Mouse (Mus musculus): ENCODE results near the gene Hykk. TPM values are rescaled to one million over a fixed set of nuclear protein-coding genes. Genes with fewer than 3 reads are reported as not detected.
A peak's percentile ranks its signal among the peaks of the same experiment; 100 is the strongest.
"Not testable (repeated sequence)": the region's sequence is repeated elsewhere in the genome, so short reads cannot be mapped to it uniquely, and the experiment has no call there.

Hykk gene
- total and polyA plus RNA-seq, 3 experiments, result 0.55 to 1.1 (median 0.99) TPM

- no peaks in the 10 kb centered on the region for H3K4me1 ChIP-seq (ENCODE audit: control insufficient read depth, insufficient read depth, low read length)
- no peaks in the 10 kb centered on the region for H3K36me3 ChIP-seq (ENCODE audit: control insufficient read depth, insufficient read depth, low read length)
- no peak overlapping the region for H3K4me3 ChIP-seq
- H3K27ac ChIP-seq, result no peak overlapping the region
- DNase-seq, result no peak
- intact Hi-C loops (cut with DNase I), result no loop called here
- 78% methylated on average over 2 of the region's 2 CpGs for whole genome bisulfite sequencing
- H3K9ac ChIP-seq (ENCODE audit: low read depth, low read length), result no peak overlapping the region
- no peaks in the 10 kb centered on the region for H3K79me2 ChIP-seq (replicated peaks; ENCODE audit: control insufficient read depth, insufficient read depth, low read length)
- TF ChIP-seq EP300 (IDR thresholded peaks at IDR 0.05; ENCODE audit: insufficient read depth, low read depth, low read length) (no peak), POLR2A (IDR thresholded peaks at IDR 0.05; ENCODE audit: insufficient read depth, low read depth, low read length) (no peak), CTCF (IDR thresholded peaks at IDR 0.05) (no peak)
- H3K27me3 ChIP-seq (ENCODE audit: control insufficient read depth, insufficient read depth, low read length), result no peaks in the 10 kb centered on the region
Observed at GRCm38 (mm10) chr9:54932379-54932778, 15.3 kb downstream of the Hykk start.

- Histone ChIP-seq H3K36me3 (ENCODE audit: control insufficient read depth, insufficient read depth, low read length) (no peaks in the 10 kb centered on the region), H3K4me3 (no peak overlapping the region), H3K27me3 (ENCODE audit: control insufficient read depth, insufficient read depth, low read length) (no peaks in the 10 kb centered on the region), H3K4me1 (ENCODE audit: control insufficient read depth, insufficient read depth, low read length) (no peaks in the 10 kb centered on the region), H3K79me2 (replicated peaks; ENCODE audit: control insufficient read depth, insufficient read depth, low read length) (no peaks in the 10 kb centered on the region), H3K27ac (no peak overlapping the region), H3K9ac (ENCODE audit: low read depth, low read length) (no peak overlapping the region)
- no peak for DNase-seq
- WGBS, result 72% methylated on average over 4 of the region's 4 CpGs
- TF ChIP-seq EP300 (IDR thresholded peaks at IDR 0.05; ENCODE audit: insufficient read depth, low read depth, low read length) (no peak), POLR2A (IDR thresholded peaks at IDR 0.05; ENCODE audit: insufficient read depth, low read depth, low read length) (no peak), CTCF (IDR thresholded peaks at IDR 0.05) (no peak)
- intact Hi-C loops (cut with DNase I), result no loop called here
Observed at GRCm38 (mm10) chr9:54942071-54942470, 25.0 kb downstream of the Hykk start.

- no peaks in the 10 kb centered on the region for H3K27me3 ChIP-seq (ENCODE audit: control insufficient read depth, insufficient read depth, low read length)
- no peak overlapping the region for H3K4me3 ChIP-seq
- H3K9ac ChIP-seq (ENCODE audit: low read depth, low read length), result no peak overlapping the region
- no peaks in the 10 kb centered on the region for H3K36me3 ChIP-seq (ENCODE audit: control insufficient read depth, insufficient read depth, low read length)
- TF ChIP-seq CTCF (IDR thresholded peaks at IDR 0.05) (peak; percentile 36), POLR2A (IDR thresholded peaks at IDR 0.05; ENCODE audit: insufficient read depth, low read depth, low read length) (no peak)
- intact Hi-C loops (cut with DNase I), result no loop called here
- H3K27ac ChIP-seq, result no peak overlapping the region
- no peak for DNase-seq
- no peaks in the 10 kb centered on the region; the same call in 1 of the 2 replicates for H3K4me1 ChIP-seq (ENCODE audit: control insufficient read depth, insufficient read depth, low read length)
- H3K79me2 ChIP-seq (replicated peaks; ENCODE audit: control insufficient read depth, insufficient read depth, low read length), result no peaks in the 10 kb centered on the region
- 69% methylated on average over 2 of the region's 2 CpGs for WGBS
Observed at GRCm38 (mm10) chr9:54944467-54944866, 27.4 kb downstream of the Hykk start.

GRCm38 (mm10) chr9:54946256-54946655 lies 29.2 kb downstream of the Hykk start:
- no peak overlapping the region for H3K9ac ChIP-seq (ENCODE audit: low read depth, low read length)
- intact Hi-C loops (cut with DNase I), result no loop called here
- H3K4me1 ChIP-seq (ENCODE audit: control insufficient read depth, insufficient read depth, low read length), result no peaks in the 10 kb centered on the region; the same call in 1 of the 2 replicates
- H3K27ac ChIP-seq, result no peak overlapping the region
- TF ChIP-seq EP300 (IDR thresholded peaks at IDR 0.05; ENCODE audit: insufficient read depth, low read depth, low read length) (no peak), POLR2A (IDR thresholded peaks at IDR 0.05; ENCODE audit: insufficient read depth, low read depth, low read length) (no peak), CTCF (IDR thresholded peaks at IDR 0.05) (no peak)
- H3K27me3 ChIP-seq (ENCODE audit: control insufficient read depth, insufficient read depth, low read length), result no peaks in the 10 kb centered on the region
- H3K36me3 ChIP-seq (ENCODE audit: control insufficient read depth, insufficient read depth, low read length), result no peaks in the 10 kb centered on the region
- WGBS, result 71% methylated on average over 16 of the region's 16 CpGs
- no peak overlapping the region for H3K4me3 ChIP-seq
- no peak for DNase-seq
- no peaks in the 10 kb centered on the region for H3K79me2 ChIP-seq (replicated peaks; ENCODE audit: control insufficient read depth, insufficient read depth, low read length)

GRCm38 (mm10) chr9:54949465-54949864 lies 32.4 kb downstream of the Hykk start:
- no peaks in the 10 kb centered on the region for H3K27me3 ChIP-seq (ENCODE audit: control insufficient read depth, insufficient read depth, low read length)
- peaks cover 2% of the 10 kb centered on the region for H3K4me1 ChIP-seq (ENCODE audit: control insufficient read depth, insufficient read depth, low read length)
- no peak overlapping the region for H3K27ac ChIP-seq
- no peaks in the 10 kb centered on the region; the same call in 1 of the 2 replicates for H3K79me2 ChIP-seq (replicated peaks; ENCODE audit: control insufficient read depth, insufficient read depth, low read length)
- intact Hi-C loops (cut with DNase I), result no loop called here
- no peak for DNase-seq
- no peak overlapping the region for H3K9ac ChIP-seq (ENCODE audit: low read depth, low read length)
- TF ChIP-seq POLR2A (IDR thresholded peaks at IDR 0.05; ENCODE audit: insufficient read depth, low read depth, low read length), result no peak
- TF ChIP-seq CTCF (IDR thresholded peaks at IDR 0.05), result no peak
- no peak for TF ChIP-seq EP300 (IDR thresholded peaks at IDR 0.05; ENCODE audit: insufficient read depth, low read depth, low read length)
- peaks cover 3% of the 10 kb centered on the region for H3K36me3 ChIP-seq (ENCODE audit: control insufficient read depth, insufficient read depth, low read length)
- H3K4me3 ChIP-seq, result no peak overlapping the region

GRCm38 (mm10) chr9:54950162-54950561 lies 33.1 kb downstream of the Hykk start:
- H3K27me3 ChIP-seq (ENCODE audit: control insufficient read depth, insufficient read depth, low read length); H3K9ac ChIP-seq (ENCODE audit: low read depth, low read length); H3K36me3 ChIP-seq (ENCODE audit: control insufficient read depth, insufficient read depth, low read length); DNase-seq; H3K79me2 ChIP-seq (replicated peaks; ENCODE audit: control insufficient read depth, insufficient read depth, low read length); H3K4me1 ChIP-seq (ENCODE audit: control insufficient read depth, insufficient read depth, low read length): not testable (repeated sequence)
- intact Hi-C loops (cut with DNase I), result loop anchor here (1.0 to 5.0 kb wide), 3 partner anchors 33 to 202 kb away; partner anchors contain the start of gene Hykk
- 31% methylated on average over 8 of the region's 8 CpGs for whole genome bisulfite sequencing
- Histone ChIP-seq H3K4me3 (peak overlapping the region; percentile 92), H3K27ac (peak overlapping the region; percentile 63)
